In the genomic region with DNA sequence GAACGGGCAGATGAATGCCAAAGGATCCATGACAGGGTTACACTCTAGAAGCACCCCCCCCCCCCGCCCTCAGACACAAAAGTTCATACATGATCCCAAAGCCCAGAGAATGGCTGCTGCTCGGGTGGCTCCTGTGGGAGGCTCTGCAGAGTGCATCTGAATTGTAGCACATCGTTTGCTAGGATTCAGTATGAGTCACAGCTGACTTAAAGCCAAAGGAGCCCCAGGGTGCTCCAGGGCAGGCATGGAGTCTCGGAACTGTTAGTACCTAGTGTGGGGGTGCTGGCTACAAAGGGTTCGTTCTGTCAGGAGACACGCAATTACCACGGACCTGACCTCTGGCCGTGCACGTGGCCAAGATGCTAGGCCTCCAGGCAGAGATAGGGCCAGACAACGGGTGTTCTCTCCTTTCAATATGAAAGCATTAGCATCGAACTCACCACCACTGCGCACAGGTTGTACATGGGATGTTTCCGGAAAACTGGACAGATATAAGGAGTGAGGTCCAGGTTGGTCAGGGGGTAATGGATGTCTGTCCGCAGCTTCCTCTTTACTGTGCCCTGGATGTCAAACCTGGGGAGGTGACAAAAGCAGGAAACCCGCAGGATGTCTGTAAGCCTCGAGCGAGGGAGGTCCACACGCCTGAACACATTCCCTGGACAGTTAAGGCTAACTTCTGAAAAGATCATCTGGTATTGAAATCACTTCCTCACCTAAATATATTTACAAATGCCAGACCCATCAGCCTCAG, we compare ENCODE assay signal across 22 mouse cellular contexts. TPM values are rescaled to one million over a fixed set of nuclear protein-coding genes. Genes with fewer than 3 reads are reported as not detected.
A peak's percentile ranks its signal among the peaks of the same experiment; 100 is the strongest.
DNase-seq lines count a peak whose midpoint lies in the region; TF ChIP-seq lines count a peak whose summit lies in the region.
"Had no signal": no experiment of that assay in that cellular context is flagged by ENCODE, and none has a peak within 500 bp of the region (broad histone marks: within the 10 kb centered on the region; RNA-seq: fewer than 3 reads in every experiment).

No protein-coding gene starts in this region.

- H3K36me3 ChIP-seq in heart, adult 2 months (ENCODE audit: control insufficient read depth, insufficient read depth, low read length), result no peaks in the 10 kb centered on the region
- H3K36me3 ChIP-seq: embryonic facial prominence, embryonic 13.5 days; forebrain, embryonic 15.5 days; heart, embryonic 15.5 days; hindbrain, embryonic 12.5 days had no signal

- no peak for TF ChIP-seq EP300 in heart, adult 2 months (IDR thresholded peaks at IDR 0.05; ENCODE audit: insufficient read depth, low read depth, low read length)

- peak; percentile 92 for DNase-seq in heart, adult 11 months
- no peak for DNase-seq in heart, adult 2 months
- peak; percentile 3 for DNase-seq in urinary bladder, postnatal 14 days (ENCODE audit: low spot score)
- DNase-seq in urinary bladder, postnatal 10 days (ENCODE audit: low spot score), result no peak
- DNase-seq in lung, postnatal 14 days, result no peak
- DNase-seq in gastrocnemius, postnatal 25 days, result no peak
- DNase-seq: cerebellum, adult 11-12 months; kidney, adult 2 months; kidney, postnatal 25 days; lung, adult 2 months; lung, postnatal 36 days; right cerebral cortex, postnatal 25 days; thymus, adult 2 months had no signal

- H3K27me3 ChIP-seq in heart, adult 2 months (ENCODE audit: control insufficient read depth, insufficient read depth, low read length), result no peaks in the 10 kb centered on the region
- H3K27me3 ChIP-seq: embryonic facial prominence, embryonic 13.5 days; forebrain, embryonic 15.5 days; heart, embryonic 15.5 days; hindbrain, embryonic 12.5 days; limb, embryonic 12.5 days; liver, embryonic 12.5 days had no signal

- H3K27ac ChIP-seq in heart, adult 2 months, result no peak overlapping the region
- H3K27ac ChIP-seq in brown adipose tissue, adult 24 weeks (replicated peaks; ENCODE audit: low read depth, low read length), result peak overlapping the region; percentile 54
- H3K27ac ChIP-seq: embryonic facial prominence, embryonic 13.5 days; forebrain, embryonic 15.5 days; heart, embryonic 15.5 days; hindbrain, embryonic 12.5 days; limb, embryonic 12.5 days; liver, embryonic 12.5 days had no signal

- H3K4me3 ChIP-seq in heart, adult 2 months, result no peak overlapping the region
- no peak overlapping the region for H3K4me3 ChIP-seq in brown adipose tissue, adult 24 weeks (ENCODE audit: insufficient read depth, low read depth, low read length)
- H3K4me3 ChIP-seq: embryonic facial prominence, embryonic 13.5 days; forebrain, embryonic 15.5 days; heart, embryonic 15.5 days; hindbrain, embryonic 12.5 days; limb, embryonic 12.5 days; liver, embryonic 12.5 days had no signal

- WGBS in heart, adult 2 months, result 49% methylated on average over 19 of the region's 19 CpGs

- no peaks in the 10 kb centered on the region for H3K4me1 ChIP-seq in heart, adult 2 months (ENCODE audit: control insufficient read depth, insufficient read depth, low read length)
- peaks cover 3% of the 10 kb centered on the region; the same call in 1 of the 2 replicates for H3K4me1 ChIP-seq in brown adipose tissue, adult 24 weeks (ENCODE audit: control insufficient read depth, insufficient read depth, insufficient read length, low read length)
- H3K4me1 ChIP-seq: heart, embryonic 15.5 days; liver, embryonic 12.5 days had no signal

- TF ChIP-seq CTCF in heart, adult 2 months (IDR thresholded peaks at IDR 0.05), result no peak

- H3K9ac ChIP-seq in heart, adult 2 months (ENCODE audit: low read depth, low read length), result no peak overlapping the region
- H3K9ac ChIP-seq: embryonic facial prominence, embryonic 13.5 days; forebrain, embryonic 15.5 days; heart, embryonic 15.5 days; hindbrain, embryonic 12.5 days; limb, embryonic 12.5 days; liver, embryonic 12.5 days had no signal

- intact Hi-C loops in heart, adult 2 months (cut with DNase I), result no loop called here

- TF ChIP-seq POLR2A in heart, adult 2 months (IDR thresholded peaks at IDR 0.05; ENCODE audit: insufficient read depth, low read depth, low read length), result no peak

- no peaks in the 10 kb centered on the region for H3K79me2 ChIP-seq in heart, adult 2 months (replicated peaks; ENCODE audit: control insufficient read depth, insufficient read depth, low read length)

RNA-seq across cellular contexts. Expression of a gene that starts 13.7 kb away (rescaled TPM):
- total RNA-seq in heart, adult 2 months (2021), result not detected
- 1.1 and 1.5 TPM in 2 replicates for polyA plus RNA-seq in heart, adult 2 months (2012; rRNA removed)
- polyA plus RNA-seq in brown adipose tissue, adult 24 weeks (2012; ENCODE audit: insufficient read depth, insufficient read length, missing spikeins), result 5.8 and 11.5 TPM in 2 replicates
- total RNA-seq in gastrocnemius, postnatal 25 days (2021), result not detected
- total RNA-seq: left cerebral cortex, postnatal 10 days; neutrophil, adult 5-6 weeks had no signal

Comparison
In these comparisons a context has a peak if more than half of its experiments do, and no peak if none do; other contexts are left out.
1. DNase-seq: peak in heart, adult 11 months (single experiment) and urinary bladder, postnatal 14 days (single experiment); none in heart, adult 2 months (0 of 2), urinary bladder, postnatal 10 days (single experiment), lung, postnatal 14 days (single experiment) and gastrocnemius, postnatal 25 days (single experiment).